Mouse (Mus musculus): ENCODE data around the gene Myl9. TPM values are rescaled to one million over a fixed set of nuclear protein-coding genes. Genes with fewer than 3 reads are reported as not detected.

The Myl9 gene
- 105 and 121 TPM in 2 replicates for polyA plus RNA-seq (2014; fragmentation: Nextera tagmentation; extraction: Ambion mirVana)

DNA sequence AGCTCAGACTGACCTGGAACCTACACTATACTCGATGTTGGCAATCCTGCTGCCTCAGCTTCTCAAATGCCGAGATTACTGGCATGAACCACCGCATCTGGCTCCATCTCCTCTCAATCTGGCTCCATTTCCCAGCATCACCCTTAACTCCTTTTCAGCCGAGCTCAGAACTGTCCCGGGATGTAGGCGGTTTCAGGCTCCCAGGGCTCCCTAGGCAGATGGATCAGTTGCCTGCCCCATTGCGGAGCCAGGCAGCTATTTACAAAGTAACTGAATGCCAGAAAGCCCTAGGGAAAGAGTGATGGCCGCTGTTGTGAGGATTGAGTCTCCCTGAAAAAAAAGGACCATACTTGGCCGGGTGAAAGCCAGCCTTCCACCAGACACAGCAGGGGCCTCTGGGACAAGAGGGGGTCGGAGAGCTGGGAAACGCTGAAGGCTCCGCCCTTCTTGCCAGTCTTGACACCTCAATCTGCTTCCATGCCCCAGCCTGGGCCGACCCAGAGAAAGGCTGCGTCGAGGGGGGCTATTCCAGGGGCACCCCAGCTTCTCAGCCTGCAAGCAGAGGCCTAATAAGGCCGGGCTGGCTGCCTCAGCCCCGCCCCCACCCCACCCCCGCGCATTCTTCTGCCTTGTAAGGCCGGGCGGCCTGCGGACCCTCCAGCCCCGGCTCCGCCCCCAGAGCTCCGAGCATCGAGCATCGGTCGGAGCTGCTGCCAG, at the start of gene Myl9:
Gene Myl9, plus strand, starts transcription at position 683 of the 717 bp plus-strand sequence.
- Histone ChIP-seq H3K27me3 (ENCODE audit: control insufficient read depth, insufficient read depth, low read length) (peaks cover 5% of the 10 kb centered on the region; the same call in 1 of the 2 replicates), H3K27ac (ENCODE audit: low read depth, low read length) (peak within 1 kb of the TSS; percentile 25; the same call in 1 of the 2 replicates), H3K4me1 (replicated peaks; ENCODE audit: control insufficient read depth, insufficient read depth, low read length) (peaks cover 8% of the 10 kb centered on the region), H3K9ac (ENCODE audit: low read length) (peak within 1 kb of the TSS; percentile 57), H3K4me3 (ENCODE audit: low read depth, low read length) (peak within 1 kb of the TSS; percentile 27), H3K36me3 (ENCODE audit: control insufficient read depth, insufficient read depth, low read length) (no peaks in the 10 kb centered on the region), H3K4me2 (ENCODE audit: low read depth, low read length, severe bottlenecking) (peak within 1 kb of the TSS; percentile 70), H3K9me3 (ENCODE audit: control insufficient read depth, low read length) (no peaks in the 10 kb centered on the region)
- ATAC-seq (replicated peaks; ENCODE audit: low FRiP score) (peak; percentile 86), DNase-seq (ENCODE audit: low spot score) (peak; percentile 87)
- WGBS: 3% methylated on average over 28 of the region's 28 CpGs

DNA sequence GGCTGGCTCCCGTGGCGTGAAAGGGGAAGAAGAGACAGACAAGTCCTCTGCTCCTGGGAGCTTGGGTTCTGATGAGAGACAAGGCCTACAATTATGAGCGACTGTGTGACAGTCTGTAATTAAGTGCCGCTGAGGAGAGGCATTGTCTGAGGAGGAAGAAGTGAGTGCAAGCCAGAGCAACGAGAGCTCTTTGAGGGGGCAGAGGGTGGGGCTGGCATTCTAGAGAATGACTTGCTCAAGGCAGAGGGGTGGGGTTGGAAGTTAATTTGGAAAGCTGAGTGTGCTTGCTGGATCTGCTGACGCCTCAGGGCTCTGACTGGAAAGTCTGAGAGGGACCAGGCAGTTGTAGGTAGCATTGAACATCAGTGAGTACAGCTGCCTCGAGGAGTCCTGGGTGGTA, 48.9 kb upstream of the Myl9 start:
- Histone ChIP-seq H3K4me1 (replicated peaks; ENCODE audit: control insufficient read depth, insufficient read depth, low read length) (peaks cover 10% of the 10 kb centered on the region; the same call in 1 of the 2 replicates), H3K4me2 (ENCODE audit: low read depth, low read length, severe bottlenecking) (no peak overlapping the region), H3K27me3 (ENCODE audit: control insufficient read depth, insufficient read depth, low read length) (no peaks in the 10 kb centered on the region), H3K9ac (ENCODE audit: low read length) (no peak overlapping the region), H3K9me3 (ENCODE audit: control insufficient read depth, low read length) (no peaks in the 10 kb centered on the region), H3K36me3 (ENCODE audit: control insufficient read depth, insufficient read depth, low read length) (no peaks in the 10 kb centered on the region), H3K27ac (ENCODE audit: low read depth, low read length) (no peak overlapping the region), H3K4me3 (ENCODE audit: low read depth, low read length) (no peak overlapping the region)
- whole genome bisulfite sequencing: 29% methylated on average over 7 of the region's 7 CpGs
- no peak for ATAC-seq (replicated peaks; ENCODE audit: low FRiP score)
- DNase-seq (ENCODE audit: low spot score): no peak

- Histone ChIP-seq H3K27ac (ENCODE audit: low read depth, low read length) (no peak overlapping the region), H3K4me2 (ENCODE audit: low read depth, low read length, severe bottlenecking) (no peak overlapping the region), H3K4me3 (ENCODE audit: low read depth, low read length) (no peak overlapping the region), H3K9ac (ENCODE audit: low read length) (no peak overlapping the region), H3K36me3 (ENCODE audit: control insufficient read depth, insufficient read depth, low read length) (no peaks in the 10 kb centered on the region), H3K4me1 (replicated peaks; ENCODE audit: control insufficient read depth, insufficient read depth, low read length) (peaks cover 10% of the 10 kb centered on the region; the same call in 1 of the 2 replicates), H3K9me3 (ENCODE audit: control insufficient read depth, low read length) (no peaks in the 10 kb centered on the region), H3K27me3 (ENCODE audit: control insufficient read depth, insufficient read depth, low read length) (no peaks in the 10 kb centered on the region)
- 75% methylated on average over 3 of the region's 3 CpGs for whole genome bisulfite sequencing
- DNase-seq (ENCODE audit: low spot score): no peak
- ATAC-seq (replicated peaks; ENCODE audit: low FRiP score): no peak
These were observed 48.3 kb upstream of the Myl9 start for GRCm38 (mm10) chr2:156726878-156727277.

DNA sequence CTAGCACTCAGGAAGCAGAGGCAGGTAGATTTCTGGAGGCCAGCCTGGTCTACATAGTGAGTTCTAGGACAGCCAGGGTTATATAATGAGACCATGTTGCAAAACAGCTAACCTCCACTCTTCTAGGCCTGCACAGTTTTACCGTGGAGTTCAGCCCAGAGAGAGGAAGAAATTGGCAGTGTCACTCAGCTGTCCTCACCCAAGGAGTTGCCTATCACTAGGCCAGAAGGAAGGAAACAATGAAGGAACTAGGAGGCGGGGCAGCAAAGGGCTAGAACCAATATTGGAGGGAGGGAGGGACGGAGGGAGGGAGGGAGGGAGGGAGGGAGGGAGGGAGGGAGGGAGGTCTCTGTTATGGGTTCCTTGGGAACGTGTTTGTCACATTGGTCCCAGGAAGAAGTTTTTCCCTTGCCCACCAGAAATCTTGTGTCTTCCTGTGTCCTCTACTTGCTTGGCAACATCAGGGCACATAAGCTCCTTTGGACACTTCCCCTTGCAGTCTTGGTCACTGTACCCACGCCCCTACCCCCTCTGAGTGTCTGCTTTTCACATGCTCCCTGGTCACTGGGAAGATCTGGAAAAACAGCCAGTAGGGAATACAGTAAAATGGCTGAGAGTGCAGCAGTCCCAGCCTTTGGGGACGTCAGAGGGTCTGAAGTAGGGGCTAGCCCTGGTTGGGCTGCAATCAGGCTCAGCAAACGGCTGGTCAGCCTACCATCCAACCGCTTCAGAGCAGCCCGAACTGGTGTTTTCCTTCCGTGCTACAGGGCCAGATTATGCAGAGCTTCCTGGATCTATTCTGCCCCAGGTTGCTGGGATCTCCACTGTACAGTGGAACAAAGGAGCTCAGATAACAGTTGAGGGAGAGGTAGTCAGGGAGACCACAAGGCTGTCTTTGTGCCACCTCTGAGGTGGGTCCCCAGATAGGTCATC, 45.4 kb upstream of the Myl9 start:
- Histone ChIP-seq H3K4me2 (ENCODE audit: low read depth, low read length, severe bottlenecking) (no peak overlapping the region), H3K4me1 (replicated peaks; ENCODE audit: control insufficient read depth, insufficient read depth, low read length) (0 out of 2 replicates have a peak, but pooled peaks cover 7% of the 10 kb centered on the region), H3K9me3 (ENCODE audit: control insufficient read depth, low read length) (no peaks in the 10 kb centered on the region), H3K36me3 (ENCODE audit: control insufficient read depth, insufficient read depth, low read length) (no peaks in the 10 kb centered on the region), H3K4me3 (ENCODE audit: low read depth, low read length) (no peak overlapping the region), H3K27me3 (ENCODE audit: control insufficient read depth, insufficient read depth, low read length) (no peaks in the 10 kb centered on the region), H3K27ac (ENCODE audit: low read depth, low read length) (no peak overlapping the region), H3K9ac (ENCODE audit: low read length) (no peak overlapping the region; the same call in 1 of the 2 replicates)
- no peak for DNase-seq (ENCODE audit: low spot score)
- WGBS: 70% methylated on average over 9 of the region's 10 CpGs
- no peak for ATAC-seq (replicated peaks; ENCODE audit: low FRiP score)

GRCm38 (mm10) chr2:156730501-156730921, 44.7 kb upstream of the Myl9 start:
- Histone ChIP-seq H3K36me3 (ENCODE audit: control insufficient read depth, insufficient read depth, low read length) (no peaks in the 10 kb centered on the region), H3K27ac (ENCODE audit: low read depth, low read length) (no peak overlapping the region), H3K4me2 (ENCODE audit: low read depth, low read length, severe bottlenecking) (no peak overlapping the region), H3K27me3 (ENCODE audit: control insufficient read depth, insufficient read depth, low read length) (no peaks in the 10 kb centered on the region), H3K4me3 (ENCODE audit: low read depth, low read length) (no peak overlapping the region), H3K4me1 (replicated peaks; ENCODE audit: control insufficient read depth, insufficient read depth, low read length) (0 out of 2 replicates have a peak, but pooled peaks cover 7% of the 10 kb centered on the region), H3K9me3 (ENCODE audit: control insufficient read depth, low read length) (no peaks in the 10 kb centered on the region), H3K9ac (ENCODE audit: low read length) (no peak overlapping the region; the same call in 1 of the 2 replicates)
- ATAC-seq (replicated peaks; ENCODE audit: low FRiP score) (no peak), DNase-seq (ENCODE audit: low spot score) (no peak)
- 87% methylated on average over 12 of the region's 12 CpGs for whole genome bisulfite sequencing

DNA sequence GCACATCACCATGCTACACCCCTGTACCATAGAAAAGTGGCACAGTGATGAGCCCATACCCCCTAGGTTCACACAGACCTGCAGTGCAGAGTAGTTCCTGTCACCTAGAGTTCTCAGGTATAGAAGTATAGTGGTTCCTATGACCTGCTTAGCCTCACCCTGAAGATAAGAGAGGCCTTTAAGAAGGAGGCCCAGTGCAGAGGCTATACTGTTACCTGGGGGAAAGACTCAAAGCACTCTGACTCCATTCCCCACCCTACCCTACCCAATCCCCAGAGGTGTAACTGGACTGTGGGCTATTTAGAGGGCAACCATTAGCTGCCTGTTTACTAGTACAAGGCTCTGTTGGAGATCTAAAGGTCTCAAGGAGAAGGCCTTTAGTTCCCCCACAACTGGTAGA, 43.6 kb upstream of the Myl9 start:
- Histone ChIP-seq H3K27me3 (ENCODE audit: control insufficient read depth, insufficient read depth, low read length) (no peaks in the 10 kb centered on the region), H3K4me3 (ENCODE audit: low read depth, low read length) (no peak overlapping the region), H3K27ac (ENCODE audit: low read depth, low read length) (no peak overlapping the region), H3K9ac (ENCODE audit: low read length) (no peak overlapping the region), H3K9me3 (ENCODE audit: control insufficient read depth, low read length) (no peaks in the 10 kb centered on the region), H3K36me3 (ENCODE audit: control insufficient read depth, insufficient read depth, low read length) (no peaks in the 10 kb centered on the region), H3K4me2 (ENCODE audit: low read depth, low read length, severe bottlenecking) (no peak overlapping the region), H3K4me1 (replicated peaks; ENCODE audit: control insufficient read depth, insufficient read depth, low read length) (0 out of 2 replicates have a peak, but pooled peaks cover 9% of the 10 kb centered on the region)
- no peak for ATAC-seq (replicated peaks; ENCODE audit: low FRiP score)
- no peak for DNase-seq (ENCODE audit: low spot score)

- Histone ChIP-seq H3K27me3 (ENCODE audit: control insufficient read depth, insufficient read depth, low read length) (no peaks in the 10 kb centered on the region), H3K9me3 (ENCODE audit: control insufficient read depth, low read length) (no peaks in the 10 kb centered on the region), H3K36me3 (ENCODE audit: control insufficient read depth, insufficient read depth, low read length) (no peaks in the 10 kb centered on the region), H3K27ac (ENCODE audit: low read depth, low read length) (no peak overlapping the region), H3K4me3 (ENCODE audit: low read depth, low read length) (no peak overlapping the region), H3K4me1 (replicated peaks; ENCODE audit: control insufficient read depth, insufficient read depth, low read length) (0 out of 2 replicates have a peak, but pooled peaks cover 5% of the 10 kb centered on the region), H3K9ac (ENCODE audit: low read length) (no peak overlapping the region), H3K4me2 (ENCODE audit: low read depth, low read length, severe bottlenecking) (no peak overlapping the region)
- WGBS: 82% methylated on average over 6 of the region's 6 CpGs
- DNase-seq (ENCODE audit: low spot score) (no peak), ATAC-seq (replicated peaks; ENCODE audit: low FRiP score) (no peak)
These were observed 43.1 kb upstream of the Myl9 start for GRCm38 (mm10) chr2:156732109-156732508.

GRCm38 (mm10) chr2:156735761-156736335, 39.4 kb upstream of the Myl9 start:
- no peaks in the 10 kb centered on the region for H3K36me3 ChIP-seq (ENCODE audit: control insufficient read depth, insufficient read depth, low read length)
- WGBS: 87% methylated on average over 3 of the region's 3 CpGs
- no peak for ATAC-seq (replicated peaks; ENCODE audit: low FRiP score)
- DNase-seq (ENCODE audit: low spot score): no peak
- H3K27me3 ChIP-seq (ENCODE audit: control insufficient read depth, insufficient read depth, low read length): no peaks in the 10 kb centered on the region
- H3K4me2 ChIP-seq (ENCODE audit: low read depth, low read length, severe bottlenecking): no peak overlapping the region
- H3K9me3 ChIP-seq (ENCODE audit: control insufficient read depth, low read length): no peaks in the 10 kb centered on the region
- 0 out of 2 replicates have a peak, but pooled peaks cover 4% of the 10 kb centered on the region for H3K4me1 ChIP-seq (replicated peaks; ENCODE audit: control insufficient read depth, insufficient read depth, low read length)
- no peak overlapping the region for H3K4me3 ChIP-seq (ENCODE audit: low read depth, low read length)
- H3K27ac ChIP-seq (ENCODE audit: low read depth, low read length): no peak overlapping the region
- no peak overlapping the region for H3K9ac ChIP-seq (ENCODE audit: low read length)

Data from forebrain, embryonic 11.5 days (tissue).